In genomic region chr1:42697756-42698583, GRCm38 (mm10) we compare ENCODE assay signal across 9 mouse cellular contexts. TPM values are rescaled to one million over a fixed set of nuclear protein-coding genes. Genes with fewer than 3 reads are reported as not detected.
DNase-seq lines count a peak whose midpoint lies in the region; ATAC-seq and TF ChIP-seq lines count a peak whose summit lies in the region.
"Had no signal": no experiment of that assay in that cellular context is flagged by ENCODE, and none has a peak within 500 bp of the region (broad histone marks: within the 10 kb centered on the region; RNA-seq: fewer than 3 reads in every experiment).

No protein-coding gene starts in this region.

- TF ChIP-seq CTCF in intestine, postnatal 0 days (IDR thresholded peaks at IDR 0.05; ENCODE audit: low read depth) = no peak

- H3K9ac ChIP-seq in intestine, postnatal 0 days (ENCODE audit: low read depth, low read length) = no peak overlapping the region
- H3K9ac ChIP-seq: liver, embryonic 14.5 days had no signal

- WGBS in intestine, postnatal 0 days = 1% methylated on average over 66 of the region's 80 CpGs
- WGBS in midbrain, embryonic 10.5 days = under 1% methylated on average over 76 of the region's 80 CpGs

- peak; percentile 22; the same call in 1 of the 2 replicates for ATAC-seq in cerebellum, adult (ENCODE audit: insufficient number of reproducible peaks, low FRiP score, low TSS enrichment)
- no peak for ATAC-seq in intestine, postnatal 0 days

- peaks cover 91% of the 10 kb centered on the region for H3K27me3 ChIP-seq in intestine, postnatal 0 days (replicated peaks; ENCODE audit: control insufficient read depth, insufficient read depth, low read length)
- H3K27me3 ChIP-seq in midbrain, embryonic 10.5 days (ENCODE audit: low read depth, poor library complexity, severe bottlenecking) = peaks cover 38% of the 10 kb centered on the region; the same call in 1 of the 2 replicates

- H3K4me2 ChIP-seq in intestine, postnatal 0 days (replicated peaks; ENCODE audit: low read depth) = peak overlapping the region; percentile 71

- no peak overlapping the region for H3K27ac ChIP-seq in intestine, postnatal 0 days (ENCODE audit: low read depth, low read length)
- H3K27ac ChIP-seq in midbrain, embryonic 10.5 days (replicated peaks) = peak overlapping the region; percentile 99
- H3K27ac ChIP-seq: liver, embryonic 14.5 days had no signal

- H3K4me3 ChIP-seq in intestine, postnatal 0 days (ENCODE audit: low read depth, low read length) = peak overlapping the region; percentile 41
- H3K4me3 ChIP-seq in midbrain, embryonic 10.5 days = peak overlapping the region; percentile 99

- no peaks in the 10 kb centered on the region for H3K4me1 ChIP-seq in intestine, postnatal 0 days (replicated peaks; ENCODE audit: control insufficient read depth, insufficient read depth, low read length)
- H3K4me1 ChIP-seq in midbrain, embryonic 10.5 days = peaks cover 12% of the 10 kb centered on the region

- no peaks in the 10 kb centered on the region for H3K9me3 ChIP-seq in intestine, postnatal 0 days (ENCODE audit: control insufficient read depth)
- H3K9me3 ChIP-seq in midbrain, embryonic 10.5 days (replicated peaks) = no peaks in the 10 kb centered on the region

- no peaks in the 10 kb centered on the region for H3K36me3 ChIP-seq in intestine, postnatal 0 days (ENCODE audit: control insufficient read depth, insufficient read depth)
- H3K36me3 ChIP-seq in midbrain, embryonic 10.5 days = peaks cover 54% of the 10 kb centered on the region

- DNase-seq in cerebellum, adult 9-10 months = no peak
- peak; percentile 19 for DNase-seq in thymus, postnatal 4 days
- no peak for DNase-seq in thymus, postnatal 25 days
- DNase-seq in midbrain, embryonic 10.5 days (ENCODE audit: low spot score) = peak; percentile 70
- no peak for DNase-seq in thymus, postnatal 14 days
- no peak for DNase-seq in ovary, postnatal 10 days (ENCODE audit: low spot score)

RNA-seq across cellular contexts. Expression of gene Pou3f3, which starts 2.4 kb away (rescaled TPM):
- polyA plus RNA-seq in intestine, postnatal 0 days (2015; fragmentation: Nextera tagmentation; extraction: Ambion mirVana) = 0.14 TPM in 1 of 2 replicates, not detected in the other
- polyA plus RNA-seq in midbrain, embryonic 10.5 days (2016; fragmentation: Nextera tagmentation; extraction: Ambion mirVana) = 18.2 and 22.2 TPM in 2 replicates

Comparison
In these comparisons a context has a peak if more than half of its experiments do, and no peak if none do; other contexts are left out.
1. DNase-seq: peak in thymus, postnatal 4 days (single experiment) and midbrain, embryonic 10.5 days (single experiment); none in cerebellum, adult 9-10 months (single experiment), thymus, postnatal 25 days (single experiment), thymus, postnatal 14 days (single experiment) and ovary, postnatal 10 days (single experiment).
2. RNA of gene Pou3f3, which starts 2.4 kb away (polyA plus RNA-seq): 18.2 to 22.2 TPM in midbrain, embryonic 10.5 days; 0.14 TPM in intestine, postnatal 0 days; every median in the first group is over 10 times any median in the second.